Mouse (Mus musculus): ENCODE data around the gene Ccn6.
"Not testable (repeated sequence)": the region's sequence is repeated elsewhere in the genome, so short reads cannot be mapped to it uniquely, and the experiment has no call there.

Ccn6 gene

DNA sequence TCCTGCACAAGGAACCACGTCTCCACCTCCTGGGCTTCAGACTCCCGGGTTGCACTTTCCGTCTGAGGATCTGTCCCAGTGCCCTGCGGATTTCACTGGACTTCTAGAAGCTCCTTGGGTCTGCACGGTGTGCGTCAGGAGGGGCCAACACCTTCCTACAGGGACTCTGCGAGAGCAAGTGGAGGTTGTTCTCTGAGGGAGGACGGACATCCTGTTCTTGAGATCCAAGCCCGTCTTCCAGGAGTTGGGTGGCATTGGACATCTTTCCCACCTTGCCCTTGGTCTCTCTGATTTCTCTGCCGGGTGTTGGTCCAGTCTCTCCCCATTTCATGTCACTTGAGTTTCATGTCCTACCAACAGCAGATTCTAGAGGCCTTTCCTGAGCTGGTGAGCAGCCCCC is at the start of gene Ccn6:
Ccn6 (minus strand) TSS at position 101 of the 400 bp plus-strand sequence.
- DNase-seq (ENCODE audit: low read depth, low spot score): no peak

DNA sequence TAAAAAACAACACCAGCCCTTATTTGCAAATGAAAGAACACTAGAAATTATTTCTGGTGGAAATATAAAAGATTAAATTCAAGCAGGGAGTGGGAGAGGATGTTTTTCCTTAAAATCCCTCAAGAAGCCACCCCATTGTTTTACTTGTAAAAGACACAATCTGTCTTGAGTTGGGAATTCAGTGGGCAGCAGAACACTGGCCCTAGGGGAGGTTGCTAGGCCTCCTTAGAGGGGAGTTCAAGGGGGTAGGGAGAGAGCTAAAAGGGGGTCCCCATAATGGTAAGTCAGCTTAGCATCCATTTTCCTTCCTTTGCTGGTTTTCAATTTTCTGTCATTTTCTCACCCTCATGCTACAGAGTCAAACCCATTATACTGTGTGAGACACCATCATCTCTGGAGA is 46.4 kb upstream of the Ccn6 start:
- DNase-seq (ENCODE audit: low read depth, low spot score): no peak

GRCm38 (mm10) chr10:39209161-39210025 is 45.8 kb upstream of the Ccn6 start:
- DNase-seq (ENCODE audit: low read depth, low spot score): peak; percentile 44

DNA sequence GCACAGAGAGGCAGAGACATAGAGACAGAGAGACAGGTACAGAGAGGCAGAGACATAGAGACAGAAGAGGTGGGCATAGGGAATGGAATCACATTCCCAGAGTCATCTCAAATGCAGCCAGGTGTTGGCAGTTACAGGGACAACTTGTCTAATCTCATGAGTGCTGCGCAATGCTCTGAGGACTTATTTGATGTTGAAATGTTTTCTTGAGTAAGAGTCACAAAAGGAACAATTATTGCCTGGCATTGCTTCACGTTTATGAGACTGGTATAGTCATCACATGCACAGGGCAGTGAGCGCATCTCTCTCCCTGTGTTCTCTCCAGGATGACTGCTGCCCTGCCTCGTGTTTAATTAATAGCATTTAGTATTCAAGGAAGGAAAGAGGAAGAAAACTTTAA is 45.1 kb upstream of the Ccn6 start:
- no peak for DNase-seq (ENCODE audit: low read depth, low spot score)

- no peak for DNase-seq (ENCODE audit: low read depth, low spot score)
Measured at GRCm38 (mm10) chr10:39207310-39207855, 43.8 kb upstream of the Ccn6 start.

DNA sequence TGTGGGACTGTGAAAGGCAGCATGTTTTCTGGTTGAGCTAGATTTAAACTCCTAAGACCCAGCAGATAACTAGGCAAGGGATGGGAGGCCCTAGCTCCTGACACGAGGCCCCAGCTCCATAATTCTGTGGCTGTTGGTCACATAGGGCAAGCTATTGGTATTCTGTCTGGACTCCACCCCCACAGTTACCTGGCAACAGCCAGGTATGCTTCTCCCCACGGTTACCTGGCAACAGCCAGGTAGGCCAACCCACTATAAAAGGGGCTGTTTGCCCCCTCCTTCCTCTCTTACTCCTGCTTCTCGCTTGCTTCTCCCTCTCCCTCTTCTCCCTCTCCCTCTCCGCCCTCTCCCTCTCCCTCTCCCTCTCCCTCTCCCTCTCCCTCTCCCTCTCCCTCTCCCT is 38.9 kb upstream of the Ccn6 start:
- DNase-seq (ENCODE audit: low read depth, low spot score): no peak

DNA sequence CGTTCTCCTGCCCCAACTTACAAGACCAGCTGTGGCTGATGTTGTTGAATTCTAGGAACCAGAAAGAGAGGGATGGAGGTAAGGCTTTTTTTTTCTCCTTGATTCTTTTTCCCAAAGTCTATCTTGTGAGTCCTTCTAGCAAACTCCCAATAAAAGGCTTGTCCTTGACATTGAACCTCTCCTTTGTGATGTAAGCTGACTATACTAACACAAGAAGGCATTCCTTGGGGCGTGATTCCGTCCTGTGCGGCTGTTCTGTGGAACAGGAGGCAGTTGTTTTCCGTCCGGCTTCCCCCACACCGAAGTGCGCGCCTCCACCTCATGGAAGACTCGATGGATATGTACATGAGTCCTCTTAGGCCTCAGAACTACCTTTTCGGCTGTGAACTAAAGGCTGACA is 34.6 kb upstream of the Ccn6 start:
- DNase-seq (ENCODE audit: low read depth, low spot score): not testable (repeated sequence)

- no peak for DNase-seq (ENCODE audit: low read depth, low spot score)
Measured at GRCm38 (mm10) chr10:39192673-39193072, 29.1 kb upstream of the Ccn6 start.

DNA sequence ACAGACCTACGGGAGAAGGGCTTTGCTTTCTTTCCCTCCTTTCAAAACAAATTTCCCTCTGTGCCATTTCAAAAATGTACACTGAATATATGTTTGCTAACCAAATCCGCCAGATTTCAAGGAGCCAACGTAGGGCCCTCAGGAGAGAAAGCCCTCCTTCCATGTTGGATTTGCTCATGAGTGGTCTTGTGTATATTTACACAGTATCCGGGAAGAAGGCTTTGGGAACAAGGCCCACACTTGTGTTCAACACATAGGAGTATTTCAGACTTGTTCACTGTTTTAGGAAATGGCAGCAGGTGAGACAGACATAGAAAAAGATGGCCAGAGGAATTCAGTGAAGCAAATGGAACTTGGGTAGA is 21.9 kb upstream of the Ccn6 start:
- no peak for DNase-seq (ENCODE audit: low read depth, low spot score)

DNA sequence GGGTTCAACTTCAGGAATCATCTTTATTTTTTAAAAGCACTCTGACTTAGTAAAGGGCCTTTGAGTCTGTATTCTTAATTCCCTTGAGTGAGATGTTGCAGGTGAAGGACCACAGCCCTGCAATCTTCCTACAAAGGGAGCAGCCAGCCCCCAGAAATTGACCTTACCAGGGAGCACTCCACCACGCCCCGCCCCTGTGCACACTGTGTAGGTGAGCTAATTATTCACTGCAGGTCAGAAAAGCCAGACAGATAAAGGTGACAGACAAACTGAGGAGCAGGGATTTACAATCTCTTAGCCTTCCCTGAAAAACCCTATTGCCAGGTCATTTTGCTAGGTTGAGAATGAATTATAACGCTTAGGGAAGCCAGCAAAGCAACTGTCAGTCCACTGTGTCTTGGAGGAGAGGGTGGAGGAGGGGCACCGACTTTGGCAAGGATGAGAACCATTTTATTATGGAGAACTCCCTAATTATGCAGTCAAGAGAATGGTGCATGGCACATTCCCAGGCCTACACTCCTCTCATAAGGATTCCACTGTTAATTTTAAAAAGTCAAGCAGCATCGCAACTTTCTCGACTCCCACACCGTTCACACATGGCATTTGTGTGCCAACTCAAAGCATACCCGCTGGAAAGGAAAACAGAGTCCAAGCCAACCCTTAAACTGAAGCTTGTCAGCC is 21.4 kb upstream of the Ccn6 start:
- DNase-seq (ENCODE audit: low read depth, low spot score): peak; percentile 80

DNA sequence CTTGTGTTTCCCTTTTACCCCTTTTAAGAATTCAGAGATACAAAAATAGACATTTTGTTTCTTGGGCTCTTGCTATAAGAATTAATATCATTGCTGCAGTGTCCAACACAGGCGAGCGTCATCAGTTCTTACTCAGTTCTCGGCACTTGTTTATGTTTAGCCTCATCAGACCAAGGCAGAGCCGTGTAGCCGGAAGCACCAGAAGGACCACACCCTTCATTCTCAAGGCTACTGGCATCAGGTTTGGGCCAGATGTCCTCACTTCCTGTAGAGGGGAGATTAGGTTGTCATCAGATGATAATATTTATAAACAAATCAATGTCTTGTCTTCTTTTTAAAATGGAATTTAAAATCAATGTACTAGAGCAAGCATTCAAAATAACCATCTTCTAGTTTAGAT is 13.4 kb upstream of the Ccn6 start:
- no peak for DNase-seq (ENCODE audit: low read depth, low spot score)

GRCm38 (mm10) chr10:39173077-39173476 is 9.5 kb upstream of the Ccn6 start:
- no peak for DNase-seq (ENCODE audit: low read depth, low spot score)

- no peak for DNase-seq (ENCODE audit: low read depth, low spot score)
Measured at GRCm38 (mm10) chr10:39172540-39172931, 8.9 kb upstream of the Ccn6 start.

DNA sequence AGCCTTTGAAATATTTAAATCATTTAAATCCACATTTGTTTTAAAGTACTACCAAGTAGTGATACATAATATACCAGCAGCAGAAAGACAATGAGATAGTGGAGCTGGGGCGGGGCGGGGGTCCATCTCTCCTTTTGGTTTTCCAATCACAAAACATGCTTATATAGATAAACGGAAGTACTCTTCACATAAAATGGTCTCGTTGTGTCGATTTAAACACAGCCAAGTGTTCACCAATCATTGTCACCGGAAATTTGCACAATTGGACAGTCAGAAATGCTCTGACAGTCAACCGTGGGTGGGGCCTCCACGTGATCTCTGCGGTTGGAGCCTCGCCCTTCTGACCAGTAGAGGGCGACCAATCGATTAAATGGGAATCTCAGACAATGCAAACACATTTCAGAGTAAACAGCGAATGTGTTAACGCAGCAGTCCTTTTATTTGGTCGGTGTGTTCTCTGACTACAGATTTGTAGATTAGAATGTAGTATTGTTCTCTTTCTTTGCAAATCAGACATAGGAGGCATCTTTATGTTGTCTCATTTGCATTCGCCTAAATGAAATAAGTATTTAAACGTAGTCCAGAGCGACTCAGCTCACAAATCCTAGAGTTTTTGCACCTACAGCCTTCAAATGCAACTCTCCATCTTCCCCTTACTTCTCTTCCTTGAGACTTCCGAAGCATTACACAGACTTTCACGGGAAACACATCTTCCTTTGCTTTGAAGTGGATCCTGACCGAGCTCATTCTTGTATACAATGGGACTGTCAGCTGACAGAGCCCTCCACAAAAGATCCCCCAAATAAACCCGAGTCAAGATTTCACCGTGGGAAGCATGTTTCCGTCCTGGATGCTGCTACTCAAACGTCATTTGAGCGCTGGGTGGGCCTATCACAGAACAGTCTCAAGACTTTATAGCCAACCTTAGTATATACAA is 8.3 kb upstream of the Ccn6 start:
- peak; percentile 98 for DNase-seq (ENCODE audit: low read depth, low spot score)

- peak; percentile 97 for DNase-seq (ENCODE audit: low read depth, low spot score)
Measured at GRCm38 (mm10) chr10:39171134-39171533, 7.5 kb upstream of the Ccn6 start.

- no peak for DNase-seq (ENCODE audit: low read depth, low spot score)
Measured at GRCm38 (mm10) chr10:39170706-39171105, 7.1 kb upstream of the Ccn6 start.

- peak; percentile 88 for DNase-seq (ENCODE audit: low read depth, low spot score)
Measured at GRCm38 (mm10) chr10:39170181-39170580, 6.6 kb upstream of the Ccn6 start.

DNA sequence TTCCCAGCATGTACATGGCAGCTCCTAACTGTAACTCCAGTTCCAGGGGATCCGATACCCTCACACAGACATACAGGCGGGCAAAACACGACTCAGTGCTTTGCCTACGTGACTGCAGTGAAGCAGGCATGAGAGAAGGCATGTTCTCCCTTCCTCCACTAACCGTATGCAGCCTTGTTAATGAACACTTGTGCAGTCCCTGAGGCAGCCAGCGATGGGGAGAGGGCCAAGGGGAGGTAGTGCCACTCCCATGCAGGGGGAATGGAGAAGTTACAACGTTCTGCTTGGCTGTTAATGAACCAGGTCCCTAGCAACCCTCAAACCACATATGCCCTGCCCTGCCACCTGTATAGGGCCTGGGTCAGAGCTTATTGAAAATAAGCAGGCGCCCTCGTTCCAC is 6.0 kb upstream of the Ccn6 start:
- DNase-seq (ENCODE audit: low read depth, low spot score): no peak

DNA sequence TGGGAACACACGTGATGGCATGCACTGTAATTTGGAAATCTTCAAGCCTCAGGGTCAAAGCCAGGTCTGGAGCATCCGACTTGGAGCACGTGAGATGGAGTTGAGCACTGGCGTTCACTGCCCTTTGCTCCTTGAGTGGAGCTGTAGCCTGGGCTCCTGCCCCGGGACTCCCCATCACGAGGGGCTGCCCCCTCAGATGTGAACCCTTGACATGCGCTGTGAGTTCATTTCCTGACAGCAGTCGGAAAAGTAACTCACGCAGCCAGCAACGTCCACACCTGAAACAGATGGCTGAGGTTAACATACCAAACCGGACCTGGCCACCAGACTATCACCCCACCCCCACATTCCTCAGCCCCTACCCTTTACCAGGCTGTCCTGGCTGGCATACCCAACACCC is 4.0 kb upstream of the Ccn6 start:
- DNase-seq (ENCODE audit: low read depth, low spot score): no peak

GRCm38 (mm10) chr10:39165632-39166115 is 2.1 kb upstream of the Ccn6 start:
- DNase-seq (ENCODE audit: low read depth, low spot score): peak; percentile 89

DNA sequence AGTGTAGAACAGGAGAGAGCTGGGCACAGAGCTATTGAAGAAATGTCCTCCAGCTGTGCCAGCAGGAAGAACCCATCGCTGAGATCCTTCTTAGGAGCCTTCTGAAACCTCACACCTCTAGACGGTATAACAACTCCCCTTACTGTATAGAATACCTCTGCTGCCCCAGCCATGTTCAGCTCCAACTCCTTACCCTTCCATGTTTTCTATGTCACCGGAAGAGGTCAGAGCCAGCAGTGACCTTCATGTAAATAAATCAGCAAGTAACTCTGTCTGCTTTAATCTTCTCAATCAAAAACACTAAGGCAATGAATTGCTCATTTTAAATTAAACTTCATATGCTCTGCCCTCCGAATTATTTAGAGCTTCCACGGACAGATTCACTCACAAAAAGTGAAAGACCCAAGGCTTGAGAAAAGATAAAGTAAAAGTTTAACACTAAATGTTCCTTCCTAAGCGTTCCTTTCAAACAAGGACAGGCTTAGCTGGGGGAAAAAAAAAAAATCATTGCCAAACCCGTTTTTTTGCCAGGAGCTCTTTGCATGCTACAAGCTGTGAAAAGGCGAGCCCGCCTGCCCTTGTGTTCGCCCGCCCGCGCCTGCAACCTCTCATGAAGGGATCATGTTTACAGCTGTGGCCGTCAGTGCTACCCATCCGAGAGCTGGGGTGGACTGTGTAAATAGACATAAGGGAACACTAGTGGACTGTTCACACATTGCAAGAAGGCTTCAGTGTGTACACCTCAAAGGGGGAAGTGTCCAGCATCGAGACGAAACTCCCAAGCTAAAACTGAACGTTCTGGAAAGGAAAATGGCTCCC is 719 bp downstream of the Ccn6 start:
- DNase-seq (ENCODE audit: low read depth, low spot score): no peak
